Mouse (Mus musculus) heart, embryonic 16.5 days (tissue): Measurements from ENCODE around the gene Hoxa7. TPM values are rescaled to one million over a fixed set of nuclear protein-coding genes. Genes with fewer than 3 reads are reported as not detected.

Experiments
- ATAC-seq: fragments of 200-750 bp; cut with Nextera tagmentation; replicated peaks from 2 replicates; pipeline ENCODE4 v1.8.0; 2017; ENCODE audit warnings: moderate number of reproducible peaks; ENCODE audit not compliant: insufficient read depth, low FRiP score; ENCODE audit errors: extremely low read depth
- H3K27ac ChIP-seq: fragments of 300-500 bp; sonication (generic); 2 replicates; pipeline ENCODE4 v1.5.1; 2014; ENCODE audit warnings: mild to moderate bottlenecking, low read length, control low read depth, moderate library complexity
- H3K27me3 ChIP-seq: fragments of 300-500 bp; sonication (generic); 2 replicates; pipeline ENCODE4 v1.6.1; 2014; ENCODE audit warnings: low read length, mixed read lengths; ENCODE audit not compliant: control insufficient read depth, insufficient read depth
- H3K36me3 ChIP-seq: fragments of 300-500 bp; sonication (generic); 2 replicates; pipeline ENCODE4 v1.6.1; 2014; ENCODE audit not compliant: control insufficient read depth, insufficient read depth
- H3K4me1 ChIP-seq: fragments of 300-500 bp; sonication (generic); 2 replicates; pipeline ENCODE4 v1.6.1; 2014; ENCODE audit warnings: low read length, mixed read lengths; ENCODE audit not compliant: control insufficient read depth, insufficient read depth
- H3K4me2 ChIP-seq: fragments of 300-500 bp; sonication (generic); 2 replicates; pipeline ENCODE4 v1.6.1; 2014; ENCODE audit warnings: low read depth, mild to moderate bottlenecking, control low read depth, low read length
- H3K4me3 ChIP-seq: fragments of 300-500 bp; sonication (generic); 2 replicates; pipeline ENCODE4 v1.5.1; 2014; ENCODE audit warnings: mild to moderate bottlenecking, control low read depth, low read length
- H3K9ac ChIP-seq: fragments of 300-500 bp; sonication (generic); 2 replicates; pipeline ENCODE4 v1.6.1; 2014; ENCODE audit warnings: low read length, control low read depth
- H3K9me3 ChIP-seq: fragments of 300-500 bp; sonication (generic); replicated peaks from 2 replicates; pipeline ENCODE4 v1.6.1; 2016; ENCODE audit warnings: low read length; ENCODE audit not compliant: control insufficient read depth
- WGBS: fragments of 180-500 bp; shearing (Covaris S2); extraction: QIAGEN DNeasy Blood & Tissue Kit; methylation state at CpG from one replicate; pipeline ENCODE4 v1.1.7; 2014; 5-methylcytosine and 5-hydroxymethylcytosine counted together
- polyA plus RNA-seq: library from polyadenylated mRNA; unstranded; fragments of >200 nt; fragmentation: Nextera tagmentation; extraction: Ambion mirVana; gene quantifications from 2 replicates; pipeline ENCODE4 v1.2.1, GENCODE M21; 2015

The Hoxa7 gene
- polyA plus RNA-seq, 1 experiment from 2014 or later = 0.38 TPM

GRCm38 (mm10) chr6:52259081-52259790, 37.6 kb upstream of the Hoxa7 start:
- H3K27ac ChIP-seq = no peak overlapping the region
- 2% methylated on average over 23 of the region's 25 CpGs for WGBS
- peaks cover 71% of the 10 kb centered on the region for H3K27me3 ChIP-seq
- H3K4me3 ChIP-seq = no peak overlapping the region
- H3K9me3 ChIP-seq = no peaks in the 10 kb centered on the region
- no peak for ATAC-seq
- peaks cover 10% of the 10 kb centered on the region for H3K4me1 ChIP-seq
- no peaks in the 10 kb centered on the region for H3K36me3 ChIP-seq
- no peak overlapping the region for H3K4me2 ChIP-seq
- no peak overlapping the region for H3K9ac ChIP-seq

- H3K27me3 ChIP-seq = peaks cover 69% of the 10 kb centered on the region
- peaks cover 10% of the 10 kb centered on the region for H3K4me1 ChIP-seq
- H3K27ac ChIP-seq = no peak overlapping the region
- H3K9me3 ChIP-seq = no peaks in the 10 kb centered on the region
- no peak overlapping the region for H3K4me2 ChIP-seq
- H3K4me3 ChIP-seq = no peak overlapping the region
- H3K36me3 ChIP-seq = no peaks in the 10 kb centered on the region
- no peak overlapping the region for H3K9ac ChIP-seq
- WGBS = under 1% methylated on average over 6 of the region's 6 CpGs
- ATAC-seq = no peak
Measured at GRCm38 (mm10) chr6:52256956-52257355, 35.3 kb upstream of the Hoxa7 start.

DNA sequence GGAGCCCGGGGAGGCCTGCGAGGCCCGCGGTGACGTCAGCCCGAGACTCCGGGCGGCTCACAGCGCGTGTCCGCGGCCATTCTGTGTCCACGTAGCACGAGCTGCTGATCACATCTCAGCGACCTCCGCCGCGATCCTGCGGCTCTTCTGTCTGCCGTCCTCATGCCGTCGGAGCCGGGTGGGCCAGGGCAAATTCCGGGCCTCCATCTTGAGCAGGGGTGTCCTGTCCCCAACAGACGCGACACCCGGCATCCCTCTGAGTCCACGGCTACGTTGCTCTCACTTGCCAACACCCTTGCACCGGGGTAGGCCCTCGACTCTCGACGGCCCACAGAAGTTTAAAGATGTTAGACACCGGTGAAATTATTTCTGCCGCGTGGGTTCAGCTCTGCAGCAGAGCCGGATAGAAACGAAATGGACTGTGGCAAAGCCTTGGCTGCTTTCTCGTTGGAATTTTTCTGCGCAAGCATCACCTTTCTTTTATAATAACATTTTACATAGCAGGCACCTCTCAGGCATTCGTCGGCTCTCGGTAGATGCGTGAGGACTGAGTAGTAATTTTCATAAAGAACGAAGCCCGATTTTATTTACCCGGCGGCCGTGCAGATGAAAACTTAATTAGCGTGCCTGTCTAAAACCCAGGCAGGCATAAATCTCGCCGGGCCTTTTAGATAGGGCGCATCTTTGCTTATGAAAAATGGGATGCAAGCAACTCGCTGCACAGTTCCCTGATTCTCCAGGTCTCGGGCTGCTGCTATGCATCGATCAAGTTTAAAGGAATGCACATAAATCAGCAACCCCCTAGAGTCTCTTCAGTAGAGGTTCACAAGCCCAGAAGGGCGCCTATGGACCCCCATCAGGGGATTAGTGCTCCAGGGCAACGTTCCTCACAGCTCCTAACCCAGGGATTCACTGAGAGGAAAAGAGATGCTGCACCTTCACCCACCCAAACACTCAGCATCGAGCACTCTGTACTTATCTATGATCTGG, 32.2 kb upstream of the Hoxa7 start:
- peaks cover 80% of the 10 kb centered on the region for H3K27me3 ChIP-seq
- no peak overlapping the region for H3K27ac ChIP-seq
- H3K36me3 ChIP-seq = no peaks in the 10 kb centered on the region
- no peaks in the 10 kb centered on the region for H3K9me3 ChIP-seq
- no peak overlapping the region for H3K9ac ChIP-seq
- H3K4me3 ChIP-seq = no peak overlapping the region
- no peak for ATAC-seq
- H3K4me1 ChIP-seq = no peaks in the 10 kb centered on the region
- H3K4me2 ChIP-seq = no peak overlapping the region
- 2% methylated on average over 59 of the region's 59 CpGs for WGBS

DNA sequence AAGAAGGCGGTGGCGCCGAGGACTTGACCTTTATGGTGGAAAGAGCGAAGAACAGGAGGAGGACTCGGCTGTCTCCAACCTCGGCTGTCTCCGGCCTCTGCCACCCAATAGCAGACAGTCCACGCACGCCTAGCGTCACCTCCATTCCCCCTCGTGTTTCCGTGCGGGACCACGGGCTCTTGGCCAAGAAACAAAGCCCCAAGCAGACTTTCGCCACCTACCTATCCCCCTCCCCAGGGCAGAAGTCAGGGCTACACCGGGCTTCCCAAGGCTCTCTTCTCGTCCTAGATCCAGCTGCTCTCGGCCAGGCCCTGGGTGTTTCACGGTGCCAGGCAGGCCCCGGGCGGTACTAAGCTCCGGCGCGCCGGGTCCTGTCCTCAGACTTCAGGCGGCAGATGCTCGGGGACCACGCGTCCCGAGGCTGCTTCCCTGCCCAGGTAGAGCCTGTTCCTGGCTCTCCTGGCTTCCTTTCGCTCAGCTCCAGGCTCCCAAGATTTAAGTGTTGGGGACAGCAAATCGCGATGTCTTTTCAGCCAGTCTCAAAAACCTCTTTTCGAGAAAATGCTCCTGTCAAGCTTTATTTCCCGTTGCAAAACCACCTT, 31.2 kb upstream of the Hoxa7 start:
- no peak overlapping the region for H3K9ac ChIP-seq
- H3K9me3 ChIP-seq = no peaks in the 10 kb centered on the region
- no peak overlapping the region for H3K4me3 ChIP-seq
- ATAC-seq = no peak
- H3K27me3 ChIP-seq = peaks cover 84% of the 10 kb centered on the region
- H3K27ac ChIP-seq = no peak overlapping the region
- no peaks in the 10 kb centered on the region for H3K36me3 ChIP-seq
- no peak overlapping the region for H3K4me2 ChIP-seq
- 2% methylated on average over 35 of the region's 35 CpGs for WGBS
- H3K4me1 ChIP-seq = no peaks in the 10 kb centered on the region

DNA sequence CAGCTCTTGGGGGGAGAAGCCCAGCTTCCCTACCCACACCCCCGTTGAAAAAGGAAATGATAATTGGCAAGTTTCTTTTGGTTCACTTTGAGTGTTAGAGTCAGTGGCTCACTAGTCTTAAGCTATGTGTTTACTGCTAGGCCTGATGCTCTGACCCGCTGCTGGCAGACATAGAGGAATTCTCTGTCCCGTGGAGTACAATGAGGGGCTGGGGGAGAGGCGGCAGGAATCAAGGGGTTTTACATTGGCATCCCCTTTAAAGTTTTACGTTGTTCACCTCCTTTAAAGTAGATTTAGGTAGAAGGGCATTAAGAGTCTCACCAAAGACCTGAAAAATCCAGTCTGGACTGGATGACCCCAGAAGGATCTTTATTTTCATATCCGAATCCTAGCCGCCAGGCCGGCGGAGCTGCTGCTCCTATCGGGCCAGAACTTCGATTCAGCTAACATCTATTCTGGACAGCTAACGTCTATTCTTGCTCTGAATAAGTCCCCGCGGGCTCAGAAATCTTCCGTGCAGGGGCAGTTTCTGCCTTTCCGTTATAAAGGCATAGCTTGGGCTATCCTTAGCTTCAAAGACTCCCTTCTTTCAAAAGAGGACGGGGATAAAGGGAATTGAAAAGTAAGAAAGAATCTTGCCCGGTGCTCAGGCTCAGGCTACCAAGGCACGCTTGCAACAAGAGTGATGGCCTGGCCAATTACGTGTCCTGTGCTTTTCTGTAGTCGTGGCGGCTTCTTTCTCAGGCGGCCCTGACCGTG, 30.5 kb upstream of the Hoxa7 start:
- Histone ChIP-seq H3K36me3 (no peaks in the 10 kb centered on the region), H3K4me1 (no peaks in the 10 kb centered on the region), H3K9me3 (no peaks in the 10 kb centered on the region), H3K4me3 (no peak overlapping the region), H3K4me2 (no peak overlapping the region), H3K9ac (no peak overlapping the region), H3K27me3 (peaks cover 85% of the 10 kb centered on the region), H3K27ac (no peak overlapping the region)
- WGBS = 5% methylated on average over 24 of the region's 24 CpGs
- no peak for ATAC-seq

DNA sequence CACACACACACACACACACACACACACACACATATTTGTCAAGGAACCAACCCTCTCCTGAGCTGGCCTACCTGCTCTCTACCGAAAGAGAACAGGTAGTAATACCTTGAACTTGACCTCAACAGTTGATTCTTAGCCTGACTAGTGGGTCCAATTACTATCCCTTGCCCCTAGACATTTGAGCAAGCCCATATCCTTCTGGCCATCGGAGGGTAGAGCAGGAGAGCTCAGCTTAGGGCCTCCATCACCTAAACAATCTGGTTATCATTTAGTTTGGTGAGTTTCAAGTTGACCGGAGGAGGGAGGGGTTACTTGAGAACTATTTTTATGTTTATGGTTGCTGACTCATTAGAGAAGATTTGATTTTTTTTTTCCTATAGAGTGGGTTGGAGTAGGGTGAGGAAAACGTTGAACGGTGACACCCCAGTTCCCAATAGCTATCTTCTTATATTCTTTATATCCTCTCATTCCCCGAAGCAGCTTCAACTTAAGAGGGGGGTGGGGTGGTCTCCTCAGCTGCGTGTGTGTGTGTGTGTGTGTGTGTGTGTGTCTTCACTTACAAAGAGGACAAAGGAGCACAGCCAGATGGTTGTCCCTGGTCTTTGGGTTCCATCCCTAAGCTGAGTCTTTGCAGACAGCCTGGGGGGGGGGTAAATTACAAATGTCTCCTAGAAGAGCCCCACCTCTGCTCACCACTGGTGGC, 29.7 kb upstream of the Hoxa7 start:
- 10% methylated on average over 7 of the region's 7 CpGs for WGBS

DNA sequence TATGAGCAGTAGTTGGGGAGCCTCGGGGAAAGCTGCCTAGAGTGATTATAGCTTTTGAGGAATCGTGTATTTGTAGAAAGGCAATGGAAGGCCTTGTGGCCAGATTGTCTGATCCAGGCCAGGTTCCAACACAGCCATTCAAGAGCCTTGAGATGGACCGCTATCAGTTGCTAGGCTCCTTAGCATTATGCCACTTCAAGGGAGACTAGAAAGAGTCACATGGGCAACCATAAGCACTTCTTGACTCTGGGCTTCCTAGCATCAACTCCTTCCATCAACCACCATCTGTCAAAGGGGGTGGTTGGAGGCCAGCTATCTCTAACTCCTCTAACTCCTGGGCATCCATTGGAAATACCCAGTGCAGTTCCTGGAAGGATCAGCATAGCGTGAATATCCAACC, 28.2 kb upstream of the Hoxa7 start:
- no peak overlapping the region for H3K9ac ChIP-seq
- ATAC-seq = no peak
- no peaks in the 10 kb centered on the region for H3K9me3 ChIP-seq
- no peak overlapping the region for H3K4me3 ChIP-seq
- 0 out of 2 replicates have a peak, but pooled peaks cover 3% of the 10 kb centered on the region for H3K4me1 ChIP-seq
- no peaks in the 10 kb centered on the region for H3K36me3 ChIP-seq
- H3K4me2 ChIP-seq = no peak overlapping the region
- H3K27ac ChIP-seq = no peak overlapping the region
- peaks cover 89% of the 10 kb centered on the region for H3K27me3 ChIP-seq
- 5% methylated on average over 4 of the region's 4 CpGs for WGBS

More for the DNA sequence above, 29.7 kb upstream of the Hoxa7 start:
- Histone ChIP-seq H3K36me3 (no peaks in the 10 kb centered on the region), H3K9me3 (no peaks in the 10 kb centered on the region), H3K27ac (no peak overlapping the region), H3K4me2 (no peak overlapping the region), H3K4me3 (no peak overlapping the region), H3K4me1 (no peaks in the 10 kb centered on the region), H3K9ac (no peak overlapping the region), H3K27me3 (peaks cover 87% of the 10 kb centered on the region)
- no peak for ATAC-seq

GRCm38 (mm10) chr6:52249415-52249738, 27.7 kb upstream of the Hoxa7 start:
- no peak for ATAC-seq
- Histone ChIP-seq H3K27ac (no peak overlapping the region), H3K4me2 (no peak overlapping the region), H3K36me3 (no peaks in the 10 kb centered on the region), H3K4me1 (0 out of 2 replicates have a peak, but pooled peaks cover 3% of the 10 kb centered on the region), H3K27me3 (peaks cover 93% of the 10 kb centered on the region), H3K9me3 (no peaks in the 10 kb centered on the region), H3K9ac (no peak overlapping the region), H3K4me3 (no peak overlapping the region)
- under 1% methylated on average over 16 of the region's 16 CpGs for WGBS
